Mouse (Mus musculus) small intestine, adult 2 months (tissue): ENCODE results near the gene Zfhx3. TPM values are rescaled to one million over a fixed set of nuclear protein-coding genes. Genes with fewer than 3 reads are reported as not detected.

ENCODE experiments used
- H3K27ac ChIP-seq: fragments of 200-500 bp; 2 replicates; pipeline ENCODE4 v1.5.1; 2012; ENCODE audit warnings: low read depth, low read length, control low read depth, inconsistent platforms; ENCODE audit not compliant: insufficient read depth
- H3K27me3 ChIP-seq: fragments of 200-500 bp; 2 replicates; pipeline ENCODE4 v1.6.1; 2012; ENCODE audit warnings: mild to moderate bottlenecking, moderate library complexity, low read length, inconsistent platforms; ENCODE audit not compliant: control insufficient read depth, insufficient read depth
- H3K36me3 ChIP-seq: fragments of 200-500 bp; 2 replicates; pipeline ENCODE4 v1.6.1; 2012; ENCODE audit warnings: mild to moderate bottlenecking, low read length, control low read depth, inconsistent platforms; ENCODE audit not compliant: control insufficient read depth, insufficient read depth
- H3K4me1 ChIP-seq: fragments of 200-500 bp; 2 replicates; pipeline ENCODE4 v1.6.1; 2012; ENCODE audit warnings: low read length, inconsistent platforms, mixed read lengths; ENCODE audit not compliant: control insufficient read depth, insufficient read depth, insufficient read length
- H3K4me3 ChIP-seq: fragments of 200-500 bp; 2 replicates; pipeline ENCODE4 v1.5.1; 2012; ENCODE audit warnings: low read depth, mild to moderate bottlenecking, control low read depth, inconsistent platforms, low read length, moderate library complexity
- CTCF ChIP-seq: fragments of 200-500 bp; IDR thresholded peaks from 2 replicates; pipeline ENCODE4 v1.5.1; 2012; ENCODE audit warnings: low read depth, mild to moderate bottlenecking, control low read depth, inconsistent platforms, low read length, moderate library complexity, mixed read lengths; ENCODE audit not compliant: insufficient replicate concordance, insufficient read length; ENCODE audit errors: extremely low read depth
- POLR2A ChIP-seq: fragments of 200-500 bp; IDR thresholded peaks from 2 replicates; pipeline ENCODE4 v1.6.1; 2012; ENCODE audit warnings: low read depth, mild to moderate bottlenecking, control low read depth, inconsistent platforms, low read length, moderate library complexity
- WGBS: fragments of 180-500 bp; shearing (Covaris S2); methylation state at CpG from one replicate; pipeline ENCODE4 v1.1.7; 2018; 5-methylcytosine and 5-hydroxymethylcytosine counted together
- polyA plus RNA-seq: library from polyadenylated mRNA; depleted of rRNA; stranded (reverse); fragments of >200 nt; gene quantifications from 2 replicates; pipeline ENCODE4 v1.2.3, GENCODE M21; 2012

Zfhx3 gene
- polyA plus RNA-seq, 1 experiment, result 2.0 TPM

- H3K36me3 ChIP-seq, result no peaks in the 10 kb centered on the region
- H3K4me3 ChIP-seq, result no peak overlapping the region
- H3K27me3 ChIP-seq, result no peaks in the 10 kb centered on the region
- WGBS, result 61% methylated on average over 8 of the region's 8 CpGs
- no peaks in the 10 kb centered on the region for H3K4me1 ChIP-seq
- TF ChIP-seq CTCF (no peak), POLR2A (no peak)
- H3K27ac ChIP-seq, result no peak overlapping the region
Observed at GRCm38 (mm10) chr8:107960878-107961277, 18.4 kb downstream of the Zfhx3 start.

GRCm38 (mm10) chr8:107972198-107972597, 29.8 kb downstream of the Zfhx3 start:
- no peak for TF ChIP-seq POLR2A
- TF ChIP-seq CTCF, result no peak
- WGBS, result 29% methylated on average over 4 of the region's 4 CpGs
- Histone ChIP-seq H3K36me3 (no peaks in the 10 kb centered on the region), H3K4me3 (no peak overlapping the region), H3K27me3 (no peaks in the 10 kb centered on the region), H3K4me1 (no peaks in the 10 kb centered on the region), H3K27ac (no peak overlapping the region)

GRCm38 (mm10) chr8:107974451-107974850, 32.0 kb downstream of the Zfhx3 start:
- no peaks in the 10 kb centered on the region for H3K36me3 ChIP-seq
- no peak overlapping the region for H3K27ac ChIP-seq
- no peaks in the 10 kb centered on the region for H3K27me3 ChIP-seq
- H3K4me1 ChIP-seq, result no peaks in the 10 kb centered on the region
- 79% methylated on average over 13 of the region's 13 CpGs for WGBS
- TF ChIP-seq CTCF, result no peak
- no peak for TF ChIP-seq POLR2A
- H3K4me3 ChIP-seq, result no peak overlapping the region

GRCm38 (mm10) chr8:107978247-107978646, 35.8 kb downstream of the Zfhx3 start:
- Histone ChIP-seq H3K4me1 (no peaks in the 10 kb centered on the region), H3K36me3 (no peaks in the 10 kb centered on the region), H3K27me3 (no peaks in the 10 kb centered on the region), H3K4me3 (no peak overlapping the region), H3K27ac (no peak overlapping the region)
- no peak for TF ChIP-seq CTCF
- TF ChIP-seq POLR2A, result no peak
- WGBS, result 90% methylated on average over 1 of the region's 1 CpGs

GRCm38 (mm10) chr8:107980618-107981017, 38.2 kb downstream of the Zfhx3 start:
- H3K4me3 ChIP-seq, result no peak overlapping the region
- no peaks in the 10 kb centered on the region for H3K4me1 ChIP-seq
- 46% methylated on average over 10 of the region's 10 CpGs for WGBS
- no peaks in the 10 kb centered on the region for H3K36me3 ChIP-seq
- no peaks in the 10 kb centered on the region for H3K27me3 ChIP-seq
- no peak overlapping the region for H3K27ac ChIP-seq
- no peak for TF ChIP-seq POLR2A
- no peak for TF ChIP-seq CTCF

- WGBS, result 86% methylated on average over 15 of the region's 15 CpGs
- Histone ChIP-seq H3K27me3 (no peaks in the 10 kb centered on the region), H3K36me3 (no peaks in the 10 kb centered on the region), H3K27ac (no peak overlapping the region), H3K4me1 (no peaks in the 10 kb centered on the region), H3K4me3 (no peak overlapping the region)
- no peak for TF ChIP-seq POLR2A
- TF ChIP-seq CTCF, result no peak
Observed at GRCm38 (mm10) chr8:107986629-107987028, 44.2 kb downstream of the Zfhx3 start.

- TF ChIP-seq POLR2A, result no peak
- TF ChIP-seq CTCF, result no peak
- Histone ChIP-seq H3K27me3 (no peaks in the 10 kb centered on the region), H3K27ac (no peak overlapping the region), H3K4me3 (no peak overlapping the region), H3K4me1 (no peaks in the 10 kb centered on the region), H3K36me3 (no peaks in the 10 kb centered on the region)
- WGBS, result 60% methylated on average over 10 of the region's 10 CpGs
Observed at GRCm38 (mm10) chr8:107998874-107999273, 56.4 kb downstream of the Zfhx3 start.

- TF ChIP-seq CTCF (no peak), POLR2A (no peak)
- 82% methylated on average over 11 of the region's 11 CpGs for WGBS
- no peak overlapping the region for H3K4me3 ChIP-seq
Observed at GRCm38 (mm10) chr8:108011516-108011915, 69.1 kb downstream of the Zfhx3 start.

GRCm38 (mm10) chr8:108017727-108018126, 75.3 kb downstream of the Zfhx3 start:
- H3K27me3 ChIP-seq, result no peaks in the 10 kb centered on the region
- WGBS, result 79% methylated on average over 5 of the region's 5 CpGs
- no peaks in the 10 kb centered on the region for H3K36me3 ChIP-seq
- H3K4me1 ChIP-seq, result no peaks in the 10 kb centered on the region
- TF ChIP-seq CTCF (no peak), POLR2A (no peak)
- no peak overlapping the region for H3K4me3 ChIP-seq
- no peak overlapping the region for H3K27ac ChIP-seq

More at GRCm38 (mm10) chr8:108011516-108011915, 69.1 kb downstream of the Zfhx3 start:
- H3K36me3 ChIP-seq, result no peaks in the 10 kb centered on the region
- H3K27ac ChIP-seq, result no peak overlapping the region
- no peaks in the 10 kb centered on the region for H3K4me1 ChIP-seq
- H3K27me3 ChIP-seq, result no peaks in the 10 kb centered on the region
